Mouse (Mus musculus) embryonic facial prominence, embryonic 15.5 days (tissue): ENCODE measurements around the gene Pcare. TPM values are rescaled to one million over a fixed set of nuclear protein-coding genes. Genes with fewer than 3 reads are reported as not detected.
A peak's percentile ranks its signal among the peaks of the same experiment; 100 is the strongest.

ENCODE experiments used
- ATAC-seq: fragments of 200-750 bp; cut with Nextera tagmentation; 2 replicates; pipeline ENCODE4 v1.8.0; 2017; ENCODE audit warnings: low read depth, moderate TSS enrichment; ENCODE audit not compliant: insufficient number of reproducible peaks, low FRiP score, low TSS enrichment
- H3K27ac ChIP-seq: fragments of 300-500 bp; sonication (generic); replicated peaks from 2 replicates; pipeline ENCODE4 v1.5.1; 2015; ENCODE audit warnings: mild to moderate bottlenecking, inconsistent platforms
- H3K27me3 ChIP-seq: fragments of 300-500 bp; sonication (generic); 2 replicates; pipeline ENCODE4 v1.6.1; 2015; ENCODE audit warnings: inconsistent platforms
- H3K36me3 ChIP-seq: fragments of 300-500 bp; sonication (generic); 2 replicates; pipeline ENCODE4 v1.6.1; 2015; ENCODE audit warnings: mild to moderate bottlenecking, inconsistent platforms
- H3K4me1 ChIP-seq: fragments of 300-500 bp; sonication (generic); 2 replicates; pipeline ENCODE4 v1.6.1; 2015; ENCODE audit warnings: inconsistent platforms
- H3K4me2 ChIP-seq: fragments of 300-500 bp; sonication (generic); replicated peaks from 2 replicates; pipeline ENCODE4 v1.6.1; 2015; ENCODE audit warnings: mild to moderate bottlenecking, inconsistent platforms
- H3K4me3 ChIP-seq: fragments of 300-500 bp; sonication (generic); replicated peaks from 2 replicates; pipeline ENCODE4 v1.5.1; 2015; ENCODE audit warnings: mild to moderate bottlenecking, inconsistent platforms
- H3K9ac ChIP-seq: fragments of 300-500 bp; sonication (generic); 2 replicates; pipeline ENCODE4 v1.6.1; 2015; ENCODE audit warnings: inconsistent platforms
- H3K9me3 ChIP-seq: fragments of 300-500 bp; sonication (generic); replicated peaks from 2 replicates; pipeline ENCODE4 v1.6.1; 2016; ENCODE audit warnings: inconsistent platforms
- WGBS: fragments of 180-500 bp; shearing (Covaris S2); methylation state at CpG from one replicate; pipeline ENCODE4 v1.1.7; 2015; 5-methylcytosine and 5-hydroxymethylcytosine counted together
- polyA plus RNA-seq: library from polyadenylated mRNA; unstranded; fragments of >200 nt; fragmentation: Nextera tagmentation; extraction: Ambion mirVana; gene quantifications from 2 replicates; pipeline ENCODE4 v1.2.1, GENCODE M21; 2015

Pcare gene
- polyA plus RNA-seq = not detected in 2 replicates

GRCm38 (mm10) chr17:71752831-71753230, at the start of gene Pcare:
Gene Pcare (minus strand): TSS chr17:71752894.
- WGBS = 30% methylated on average over 10 of the region's 10 CpGs
- Histone ChIP-seq H3K9ac (no peak within 1 kb of the TSS), H3K27ac (0 out of 2 replicates have a peak within 1 kb of the TSS, but pooled peaks have one; percentile 17), H3K36me3 (no peaks in the 10 kb centered on the region), H3K4me1 (peaks cover 7% of the 10 kb centered on the region; the same call in 1 of the 2 replicates), H3K9me3 (no peaks in the 10 kb centered on the region), H3K4me2 (no peak within 1 kb of the TSS), H3K27me3 (no peaks in the 10 kb centered on the region), H3K4me3 (no peak within 1 kb of the TSS)
- no peak for ATAC-seq

- WGBS = 79% methylated on average over 15 of the region's 15 CpGs
- Histone ChIP-seq H3K4me3 (no peak overlapping the region), H3K9ac (no peak overlapping the region), H3K27ac (no peak overlapping the region), H3K9me3 (no peaks in the 10 kb centered on the region), H3K36me3 (peaks cover 8% of the 10 kb centered on the region; the same call in 1 of the 2 replicates), H3K4me1 (no peaks in the 10 kb centered on the region), H3K4me2 (no peak overlapping the region), H3K27me3 (no peaks in the 10 kb centered on the region)
- ATAC-seq = no peak
Observed at GRCm38 (mm10) chr17:71795521-71796205, 43.0 kb upstream of the Pcare start.

GRCm38 (mm10) chr17:71791622-71792021, 38.9 kb upstream of the Pcare start:
- no peaks in the 10 kb centered on the region for H3K27me3 ChIP-seq
- 64% methylated on average over 4 of the region's 4 CpGs for WGBS
- no peak overlapping the region for H3K27ac ChIP-seq
- 0 out of 2 replicates have a peak, but pooled peaks cover 7% of the 10 kb centered on the region for H3K36me3 ChIP-seq
- no peak overlapping the region for H3K4me2 ChIP-seq
- ATAC-seq = no peak
- H3K9ac ChIP-seq = no peak overlapping the region
- H3K9me3 ChIP-seq = no peaks in the 10 kb centered on the region
- no peaks in the 10 kb centered on the region for H3K4me1 ChIP-seq
- no peak overlapping the region for H3K4me3 ChIP-seq

- H3K36me3 ChIP-seq = 0 out of 2 replicates have a peak, but pooled peaks cover 7% of the 10 kb centered on the region
- H3K4me1 ChIP-seq = no peaks in the 10 kb centered on the region
- ATAC-seq = no peak
- no peaks in the 10 kb centered on the region for H3K27me3 ChIP-seq
- no peak overlapping the region for H3K4me3 ChIP-seq
- no peak overlapping the region for H3K4me2 ChIP-seq
- H3K9ac ChIP-seq = no peak overlapping the region
- H3K27ac ChIP-seq = no peak overlapping the region
- 80% methylated on average over 4 of the region's 4 CpGs for WGBS
- no peaks in the 10 kb centered on the region for H3K9me3 ChIP-seq
Observed at GRCm38 (mm10) chr17:71791109-71791508, 38.4 kb upstream of the Pcare start.

DNA sequence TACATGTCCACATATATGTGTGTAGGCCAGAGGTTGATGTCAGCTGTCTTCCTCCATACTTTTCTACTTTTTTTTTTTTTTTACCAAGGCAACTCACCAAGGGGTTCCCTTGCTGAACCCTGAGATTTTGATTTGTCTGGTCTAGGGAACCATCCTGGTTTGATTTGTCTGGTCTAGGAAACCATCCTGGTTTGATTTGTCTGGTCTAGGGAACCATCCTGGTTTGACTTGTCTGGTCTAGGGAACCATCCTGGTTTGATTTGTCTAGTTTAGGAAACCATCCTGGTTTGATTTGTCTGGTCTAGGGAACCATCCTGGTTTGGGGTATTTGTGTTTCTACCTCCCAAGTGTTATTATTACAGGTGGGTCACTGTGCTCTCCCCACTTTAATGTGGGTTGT, 33.8 kb upstream of the Pcare start:
- Histone ChIP-seq H3K9ac (no peak overlapping the region), H3K4me2 (no peak overlapping the region), H3K9me3 (no peaks in the 10 kb centered on the region), H3K27ac (no peak overlapping the region), H3K36me3 (no peaks in the 10 kb centered on the region), H3K4me1 (peaks cover 13% of the 10 kb centered on the region), H3K27me3 (peaks cover 6% of the 10 kb centered on the region), H3K4me3 (no peak overlapping the region)
- no peak for ATAC-seq

DNA sequence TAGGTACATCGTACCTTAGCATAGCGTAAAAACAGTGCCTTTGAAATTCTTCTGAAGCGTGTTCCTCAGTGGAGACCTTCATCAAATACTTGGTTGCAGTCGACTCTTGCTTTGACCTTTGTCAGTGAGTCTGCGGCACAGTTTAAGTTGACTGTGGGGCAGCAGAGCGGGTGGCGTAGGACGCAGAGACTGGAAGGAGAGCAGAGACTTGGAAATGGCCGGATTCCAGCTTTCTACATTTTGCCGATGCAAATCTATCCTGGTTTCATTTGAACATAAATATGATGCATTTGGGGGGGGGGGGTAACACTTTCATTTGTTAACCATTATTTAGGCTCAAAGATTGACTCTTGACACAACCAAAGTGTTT, 30.7 kb upstream of the Pcare start:
- peaks cover 6% of the 10 kb centered on the region for H3K27me3 ChIP-seq
- whole genome bisulfite sequencing = 10% methylated on average over 10 of the region's 10 CpGs
- H3K4me2 ChIP-seq = peak overlapping the region; percentile 87
- H3K27ac ChIP-seq = no peak overlapping the region; the same call in 1 of the 2 replicates
- H3K4me1 ChIP-seq = peaks cover 18% of the 10 kb centered on the region
- no peaks in the 10 kb centered on the region for H3K9me3 ChIP-seq
- no peaks in the 10 kb centered on the region for H3K36me3 ChIP-seq
- 0 out of 2 replicates have a peak overlapping the region, but pooled peaks have one; percentile 72 for H3K9ac ChIP-seq
- peak overlapping the region; percentile 76 for H3K4me3 ChIP-seq
- no peak for ATAC-seq

GRCm38 (mm10) chr17:71782699-71783365, 30.1 kb upstream of the Pcare start:
- H3K36me3 ChIP-seq = no peaks in the 10 kb centered on the region
- peak overlapping the region; percentile 87 for H3K4me2 ChIP-seq
- peak overlapping the region; percentile 72 for H3K9ac ChIP-seq
- H3K9me3 ChIP-seq = no peaks in the 10 kb centered on the region
- WGBS = under 1% methylated on average over 53 of the region's 59 CpGs
- peak overlapping the region; percentile 73 for H3K27ac ChIP-seq
- peaks cover 6% of the 10 kb centered on the region for H3K27me3 ChIP-seq
- H3K4me1 ChIP-seq = peaks cover 18% of the 10 kb centered on the region
- peak; percentile 20; the same call in 1 of the 2 replicates for ATAC-seq
- peak overlapping the region; percentile 76 for H3K4me3 ChIP-seq

DNA sequence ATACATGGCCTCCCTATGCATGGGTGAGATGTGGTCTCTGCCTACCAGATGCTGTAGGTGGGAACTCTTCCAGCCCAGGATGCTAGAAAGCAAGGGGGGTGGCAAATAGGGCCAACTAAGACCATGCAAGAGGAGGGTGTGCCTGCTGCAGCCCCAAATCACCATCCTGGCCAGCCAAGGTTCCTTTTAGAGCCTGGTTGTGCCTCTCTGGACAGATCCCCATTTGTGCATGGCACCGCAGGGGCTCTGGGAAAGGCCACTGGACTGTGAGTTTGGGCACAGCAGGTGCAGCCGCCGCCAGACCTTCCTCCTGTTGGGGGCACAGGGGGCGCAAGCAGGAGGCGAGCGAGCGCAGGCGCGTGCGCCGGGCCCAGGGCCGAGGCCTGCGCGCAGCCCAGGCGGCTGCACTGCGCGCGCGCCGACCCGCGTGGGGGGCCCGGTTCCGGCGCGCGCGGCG, 29.6 kb upstream of the Pcare start:
- peak overlapping the region; percentile 76 for H3K4me3 ChIP-seq
- peaks cover 6% of the 10 kb centered on the region for H3K27me3 ChIP-seq
- peak overlapping the region; percentile 72 for H3K9ac ChIP-seq
- H3K4me2 ChIP-seq = peak overlapping the region; percentile 87
- peaks cover 18% of the 10 kb centered on the region for H3K4me1 ChIP-seq
- H3K36me3 ChIP-seq = no peaks in the 10 kb centered on the region
- H3K9me3 ChIP-seq = no peaks in the 10 kb centered on the region
- ATAC-seq = peak; percentile 70
- H3K27ac ChIP-seq = peak overlapping the region; percentile 73
- under 1% methylated on average over 22 of the region's 29 CpGs for WGBS

DNA sequence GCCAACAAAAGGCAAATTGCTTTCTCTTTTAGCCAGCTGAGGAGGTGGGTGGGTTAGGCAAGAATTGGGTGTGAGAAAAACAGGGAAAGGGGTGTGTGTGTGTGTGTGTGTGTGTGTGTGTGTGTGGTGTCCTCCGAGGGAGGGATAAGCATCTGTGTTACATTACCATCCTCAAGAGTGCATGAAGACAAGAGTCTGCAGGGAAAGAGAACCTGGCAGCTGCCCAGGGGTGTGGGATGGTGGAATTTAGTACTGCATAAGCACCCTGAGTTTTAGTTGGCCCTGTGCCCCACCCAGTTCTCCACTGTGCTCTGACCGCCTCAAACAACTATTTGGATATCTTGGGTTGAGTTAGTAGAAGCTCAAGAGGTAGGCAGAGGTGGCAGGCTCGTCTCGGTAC, 28.3 kb upstream of the Pcare start:
- Histone ChIP-seq H3K27ac (peak overlapping the region; percentile 1; the same call in 1 of the 2 replicates), H3K4me1 (peaks cover 18% of the 10 kb centered on the region), H3K36me3 (no peaks in the 10 kb centered on the region), H3K4me3 (no peak overlapping the region), H3K27me3 (peaks cover 6% of the 10 kb centered on the region), H3K9ac (no peak overlapping the region), H3K9me3 (no peaks in the 10 kb centered on the region), H3K4me2 (no peak overlapping the region)
- no peak; the same call in 1 of the 2 replicates for ATAC-seq
- WGBS = 48% methylated on average over 4 of the region's 4 CpGs

GRCm38 (mm10) chr17:71780490-71780889, 27.8 kb upstream of the Pcare start:
- 52% methylated on average over 2 of the region's 2 CpGs for WGBS
- Histone ChIP-seq H3K4me3 (no peak overlapping the region), H3K4me1 (peaks cover 18% of the 10 kb centered on the region), H3K27me3 (peaks cover 6% of the 10 kb centered on the region), H3K9ac (no peak overlapping the region), H3K4me2 (no peak overlapping the region), H3K27ac (no peak overlapping the region), H3K36me3 (no peaks in the 10 kb centered on the region), H3K9me3 (no peaks in the 10 kb centered on the region)
- ATAC-seq = no peak

GRCm38 (mm10) chr17:71778696-71779095, 26.0 kb upstream of the Pcare start:
- H3K27ac ChIP-seq = no peak overlapping the region
- no peak overlapping the region for H3K4me3 ChIP-seq
- H3K4me1 ChIP-seq = peaks cover 15% of the 10 kb centered on the region
- peaks cover 6% of the 10 kb centered on the region for H3K27me3 ChIP-seq
- H3K9ac ChIP-seq = no peak overlapping the region
- WGBS = 71% methylated on average over 3 of the region's 3 CpGs
- no peaks in the 10 kb centered on the region for H3K9me3 ChIP-seq
- ATAC-seq = no peak
- H3K36me3 ChIP-seq = no peaks in the 10 kb centered on the region
- H3K4me2 ChIP-seq = no peak overlapping the region
